Mouse (Mus musculus): Measurements from ENCODE around the gene Gm21885. TPM values are rescaled to one million over a fixed set of nuclear protein-coding genes. Genes with fewer than 3 reads are reported as not detected.
"Not testable (repeated sequence)": the region's sequence is repeated elsewhere in the genome, so short reads cannot be mapped to it uniquely, and the experiment has no call there.

Gene Gm21885
- polyA plus RNA-seq, 1 experiment, result not detected

GRCm38 (mm10) chr11:94261585-94262370 is 19.9 kb upstream of the Gm21885 start:
- Histone ChIP-seq H3K9me3 (replicated peaks; ENCODE audit: control insufficient read depth, insufficient read depth, low read length, poor library complexity, severe bottlenecking) (0 out of 2 replicates have a peak, but pooled peaks cover 2% of the 10 kb centered on the region), H3K4me3 (ENCODE audit: low read depth, low read length) (no peak overlapping the region), H3K9ac (ENCODE audit: low read depth, poor library complexity, severe bottlenecking) (no peak overlapping the region), H3K27me3 (ENCODE audit: control insufficient read depth, insufficient read depth, low read length, poor library complexity, severe bottlenecking) (no peaks in the 10 kb centered on the region), H3K27ac (ENCODE audit: insufficient read depth, low read length) (no peak overlapping the region), H3K36me3 (ENCODE audit: control insufficient read depth, insufficient read depth, low read length, poor library complexity, severe bottlenecking) (no peaks in the 10 kb centered on the region), H3K4me1 (ENCODE audit: control insufficient read depth, insufficient read depth, low read length) (peaks cover 2% of the 10 kb centered on the region)
- TF ChIP-seq POLR2A (IDR thresholded peaks at IDR 0.05; ENCODE audit: insufficient read depth, low read length) (no peak), EP300 (IDR thresholded peaks at IDR 0.05; ENCODE audit: insufficient read depth, low read depth, low read length) (no peak), CTCF (IDR thresholded peaks at IDR 0.05; ENCODE audit: low read depth, low read length) (no peak)

GRCm38 (mm10) chr11:94265134-94265785 is 16.4 kb upstream of the Gm21885 start:
- H3K4me3 ChIP-seq (ENCODE audit: low read depth, low read length), result peak overlapping the region; percentile 17; the same call in 1 of the 2 replicates
- no peaks in the 10 kb centered on the region for H3K36me3 ChIP-seq (ENCODE audit: control insufficient read depth, insufficient read depth, low read length, poor library complexity, severe bottlenecking)
- no peaks in the 10 kb centered on the region for H3K27me3 ChIP-seq (ENCODE audit: control insufficient read depth, insufficient read depth, low read length, poor library complexity, severe bottlenecking)
- no peak overlapping the region for H3K27ac ChIP-seq (ENCODE audit: insufficient read depth, low read length)
- H3K9me3 ChIP-seq (replicated peaks; ENCODE audit: control insufficient read depth, insufficient read depth, low read length, poor library complexity, severe bottlenecking), result no peaks in the 10 kb centered on the region
- peaks cover 5% of the 10 kb centered on the region for H3K4me1 ChIP-seq (ENCODE audit: control insufficient read depth, insufficient read depth, low read length)
- TF ChIP-seq EP300 (IDR thresholded peaks at IDR 0.05; ENCODE audit: insufficient read depth, low read depth, low read length) (no peak), CTCF (IDR thresholded peaks at IDR 0.05; ENCODE audit: low read depth, low read length) (no peak), POLR2A (IDR thresholded peaks at IDR 0.05; ENCODE audit: insufficient read depth, low read length) (no peak)
- H3K9ac ChIP-seq (ENCODE audit: low read depth, poor library complexity, severe bottlenecking), result peak overlapping the region; percentile 56

GRCm38 (mm10) chr11:94266155-94266554 is 15.5 kb upstream of the Gm21885 start:
- not testable (repeated sequence) for H3K9me3 ChIP-seq (replicated peaks; ENCODE audit: control insufficient read depth, insufficient read depth, low read length, poor library complexity, severe bottlenecking); H3K36me3 ChIP-seq (ENCODE audit: control insufficient read depth, insufficient read depth, low read length, poor library complexity, severe bottlenecking); H3K9ac ChIP-seq (ENCODE audit: low read depth, poor library complexity, severe bottlenecking); H3K27me3 ChIP-seq (ENCODE audit: control insufficient read depth, insufficient read depth, low read length, poor library complexity, severe bottlenecking); H3K4me1 ChIP-seq (ENCODE audit: control insufficient read depth, insufficient read depth, low read length); H3K27ac ChIP-seq (ENCODE audit: insufficient read depth, low read length); H3K4me3 ChIP-seq (ENCODE audit: low read depth, low read length)

- Histone ChIP-seq H3K4me3 (ENCODE audit: low read depth, low read length) (no peak overlapping the region), H3K9ac (ENCODE audit: low read depth, poor library complexity, severe bottlenecking) (no peak overlapping the region), H3K9me3 (replicated peaks; ENCODE audit: control insufficient read depth, insufficient read depth, low read length, poor library complexity, severe bottlenecking) (no peaks in the 10 kb centered on the region), H3K36me3 (ENCODE audit: control insufficient read depth, insufficient read depth, low read length, poor library complexity, severe bottlenecking) (no peaks in the 10 kb centered on the region), H3K27ac (ENCODE audit: insufficient read depth, low read length) (no peak overlapping the region), H3K27me3 (ENCODE audit: control insufficient read depth, insufficient read depth, low read length, poor library complexity, severe bottlenecking) (no peaks in the 10 kb centered on the region), H3K4me1 (ENCODE audit: control insufficient read depth, insufficient read depth, low read length) (peaks cover 5% of the 10 kb centered on the region)
- no peak for TF ChIP-seq EP300 (IDR thresholded peaks at IDR 0.05; ENCODE audit: insufficient read depth, low read depth, low read length)
- no peak for TF ChIP-seq CTCF (IDR thresholded peaks at IDR 0.05; ENCODE audit: low read depth, low read length)
- TF ChIP-seq POLR2A (IDR thresholded peaks at IDR 0.05; ENCODE audit: insufficient read depth, low read length), result no peak
Measured at GRCm38 (mm10) chr11:94268761-94269160, 12.9 kb upstream of the Gm21885 start.

- TF ChIP-seq CTCF (IDR thresholded peaks at IDR 0.05; ENCODE audit: low read depth, low read length) (no peak), EP300 (IDR thresholded peaks at IDR 0.05; ENCODE audit: insufficient read depth, low read depth, low read length) (no peak), POLR2A (IDR thresholded peaks at IDR 0.05; ENCODE audit: insufficient read depth, low read length) (no peak)
- H3K4me3 ChIP-seq (ENCODE audit: low read depth, low read length), result no peak overlapping the region
- no peak overlapping the region for H3K27ac ChIP-seq (ENCODE audit: insufficient read depth, low read length)
- no peak overlapping the region for H3K9ac ChIP-seq (ENCODE audit: low read depth, poor library complexity, severe bottlenecking)
- H3K36me3 ChIP-seq (ENCODE audit: control insufficient read depth, insufficient read depth, low read length, poor library complexity, severe bottlenecking), result no peaks in the 10 kb centered on the region
- peaks cover 5% of the 10 kb centered on the region for H3K4me1 ChIP-seq (ENCODE audit: control insufficient read depth, insufficient read depth, low read length)
- H3K9me3 ChIP-seq (replicated peaks; ENCODE audit: control insufficient read depth, insufficient read depth, low read length, poor library complexity, severe bottlenecking), result no peaks in the 10 kb centered on the region
- no peaks in the 10 kb centered on the region for H3K27me3 ChIP-seq (ENCODE audit: control insufficient read depth, insufficient read depth, low read length, poor library complexity, severe bottlenecking)
Measured at GRCm38 (mm10) chr11:94269906-94270305, 11.8 kb upstream of the Gm21885 start.

GRCm38 (mm10) chr11:94271015-94271414 is 10.7 kb upstream of the Gm21885 start:
- no peak overlapping the region for H3K27ac ChIP-seq (ENCODE audit: insufficient read depth, low read length)
- no peaks in the 10 kb centered on the region for H3K9me3 ChIP-seq (replicated peaks; ENCODE audit: control insufficient read depth, insufficient read depth, low read length, poor library complexity, severe bottlenecking)
- H3K4me3 ChIP-seq (ENCODE audit: low read depth, low read length), result no peak overlapping the region
- H3K27me3 ChIP-seq (ENCODE audit: control insufficient read depth, insufficient read depth, low read length, poor library complexity, severe bottlenecking), result no peaks in the 10 kb centered on the region
- TF ChIP-seq POLR2A (IDR thresholded peaks at IDR 0.05; ENCODE audit: insufficient read depth, low read length) (no peak), CTCF (IDR thresholded peaks at IDR 0.05; ENCODE audit: low read depth, low read length) (no peak), EP300 (IDR thresholded peaks at IDR 0.05; ENCODE audit: insufficient read depth, low read depth, low read length) (no peak)
- no peak overlapping the region for H3K9ac ChIP-seq (ENCODE audit: low read depth, poor library complexity, severe bottlenecking)
- no peaks in the 10 kb centered on the region for H3K36me3 ChIP-seq (ENCODE audit: control insufficient read depth, insufficient read depth, low read length, poor library complexity, severe bottlenecking)
- H3K4me1 ChIP-seq (ENCODE audit: control insufficient read depth, insufficient read depth, low read length), result peaks cover 5% of the 10 kb centered on the region

Measured in ES-Bruce4 (cell line).